Mouse (Mus musculus): ENCODE results near the gene Cyp2b13. TPM values are rescaled to one million over a fixed set of nuclear protein-coding genes. Genes with fewer than 3 reads are reported as not detected.
"Not testable (repeated sequence)": the region's sequence is repeated elsewhere in the genome, so short reads cannot be mapped to it uniquely, and the experiment has no call there.

The Cyp2b13 gene
- total RNA-seq (2015): not detected in 2 replicates
- not detected in 2 replicates for total RNA-seq (2017)

DNA sequence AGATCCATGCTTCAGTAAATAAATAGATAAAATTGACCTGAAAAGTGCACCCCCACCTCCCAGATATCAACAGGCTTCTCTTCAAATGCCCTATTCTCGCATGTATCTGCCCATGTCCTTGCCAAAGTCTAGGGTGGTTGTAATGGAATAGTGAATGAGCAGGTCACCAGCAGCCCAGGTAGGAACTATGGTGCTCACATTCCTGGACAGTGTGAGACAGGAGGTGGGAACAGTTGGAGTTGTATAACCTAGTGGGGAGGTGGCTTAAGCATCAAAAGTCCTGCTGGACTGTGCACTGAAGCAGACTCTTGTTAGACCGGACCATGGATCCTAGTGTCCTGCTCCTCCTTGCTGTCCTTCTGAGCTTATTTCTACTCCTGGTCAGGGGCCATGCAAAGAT is at the start of gene Cyp2b13:
Cyp2b13 (plus strand) TSS at position 301 of the 400 bp plus-strand sequence.
- not testable (repeated sequence) for ATAC-seq (ENCODE audit: poor library complexity, severe bottlenecking)

GRCm38 (mm10) chr7:26019814-26020332 is 41.4 kb upstream of the Cyp2b13 start:
- not testable (repeated sequence) for ATAC-seq (ENCODE audit: poor library complexity, severe bottlenecking)

- ATAC-seq (ENCODE audit: poor library complexity, severe bottlenecking): peak; percentile 71
These were observed 6.2 kb upstream of the Cyp2b13 start for GRCm38 (mm10) chr7:26054885-26055630.

DNA sequence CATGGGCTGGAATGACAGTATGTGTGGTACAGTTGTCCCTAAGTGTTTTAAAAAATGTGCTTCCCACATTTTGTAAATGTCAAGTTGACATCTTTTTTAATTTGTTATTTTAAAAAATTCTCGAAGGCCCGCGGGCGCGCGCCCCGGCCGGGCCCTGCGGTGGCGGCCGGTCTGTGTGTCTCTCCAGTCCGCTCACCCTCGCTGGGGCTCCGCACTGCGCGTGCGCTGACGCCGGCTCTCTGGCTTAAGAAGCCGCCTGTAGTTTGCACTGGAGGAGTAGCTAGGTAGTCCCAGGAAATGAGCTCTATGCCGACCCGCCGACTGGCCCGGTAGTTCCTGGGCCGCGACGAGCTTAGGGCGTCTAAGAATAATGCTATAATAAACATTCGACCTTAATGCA is 10.4 kb downstream of the Cyp2b13 start:
- ATAC-seq (ENCODE audit: poor library complexity, severe bottlenecking): peak; percentile 74

GRCm38 (mm10) chr7:26082595-26082994 is 21.3 kb downstream of the Cyp2b13 start:
- no peak for ATAC-seq (ENCODE audit: poor library complexity, severe bottlenecking)

- ATAC-seq (ENCODE audit: poor library complexity, severe bottlenecking): no peak
These were observed 26.1 kb downstream of the Cyp2b13 start for GRCm38 (mm10) chr7:26087391-26087790.

GRCm38 (mm10) chr7:26088578-26088977 is 27.3 kb downstream of the Cyp2b13 start:
- not testable (repeated sequence) for ATAC-seq (ENCODE audit: poor library complexity, severe bottlenecking)

DNA sequence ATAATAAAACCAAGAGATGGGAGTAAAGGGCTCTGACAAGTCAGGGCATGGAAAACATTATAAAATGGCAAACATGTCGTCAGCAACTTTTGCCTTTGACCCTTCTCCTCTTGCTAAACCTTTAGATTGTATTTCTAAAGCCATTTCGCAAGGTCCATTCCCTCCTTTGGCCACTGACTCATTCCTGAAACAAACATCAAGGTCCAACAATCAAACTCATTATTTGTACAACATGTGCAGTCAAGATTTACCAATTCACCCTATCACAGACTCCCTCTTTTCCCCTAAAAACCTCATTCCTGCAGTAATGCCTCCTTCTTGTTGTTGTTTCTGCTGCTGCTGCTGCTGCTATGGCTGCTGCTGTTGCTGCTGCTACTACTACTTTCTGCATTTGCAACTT is 78.3 kb downstream of the Cyp2b13 start:
- not testable (repeated sequence) for ATAC-seq (ENCODE audit: poor library complexity, severe bottlenecking)

- ATAC-seq (ENCODE audit: poor library complexity, severe bottlenecking): not testable (repeated sequence)
These were observed 82.4 kb downstream of the Cyp2b13 start for GRCm38 (mm10) chr7:26143657-26144056.

Other genes starting within 250 kb of the Cyp2b13 start
- 0.21 TPM in 1 of 2 replicates, not detected in the other for gene Cyp2s1, start 244.6 kb upstream of the Cyp2b13 start, total RNA-seq (2015)
- gene Cyp2s1, start 244.6 kb upstream of the Cyp2b13 start, total RNA-seq (2017): not detected in 2 replicates
- gene Cyp2b10, start 163.9 kb upstream of the Cyp2b13 start, total RNA-seq (2015): not detected in 2 replicates
- gene Cyp2b10, start 163.9 kb upstream of the Cyp2b13 start, total RNA-seq (2017): not detected in 2 replicates
- not detected in 2 replicates for gene Cyp2b9, start 111.9 kb downstream of the Cyp2b13 start, total RNA-seq (2015)
- gene Cyp2b9, start 111.9 kb downstream of the Cyp2b13 start, total RNA-seq (2017): not detected in 2 replicates
- gene Vmn1r184, start 198.8 kb downstream of the Cyp2b13 start, total RNA-seq (2015): not detected in 2 replicates
- not detected in 2 replicates for gene Vmn1r184, start 198.8 kb downstream of the Cyp2b13 start, total RNA-seq (2017)
- not detected in 2 replicates for gene Cyp2a4, start 245.7 kb downstream of the Cyp2b13 start, total RNA-seq (2015)
- gene Cyp2a4, start 245.7 kb downstream of the Cyp2b13 start, total RNA-seq (2017): not detected in 2 replicates